Mouse (Mus musculus) bone marrow macrophage, adult 2 months (primary cell): ENCODE data around the gene Ube2j2.

ENCODE experiments used
- CTCF ChIP-seq: IDR thresholded peaks from 2 replicates; pipeline ENCODE4 v1.5.1; 2012; ENCODE audit warnings: low read depth, mild to moderate bottlenecking, low read length, moderate library complexity
- POLR2A ChIP-seq: IDR thresholded peaks from 2 replicates; pipeline ENCODE4 v1.6.1; 2012; ENCODE audit warnings: mild to moderate bottlenecking, low read depth, low read length, borderline replicate concordance

DNA sequence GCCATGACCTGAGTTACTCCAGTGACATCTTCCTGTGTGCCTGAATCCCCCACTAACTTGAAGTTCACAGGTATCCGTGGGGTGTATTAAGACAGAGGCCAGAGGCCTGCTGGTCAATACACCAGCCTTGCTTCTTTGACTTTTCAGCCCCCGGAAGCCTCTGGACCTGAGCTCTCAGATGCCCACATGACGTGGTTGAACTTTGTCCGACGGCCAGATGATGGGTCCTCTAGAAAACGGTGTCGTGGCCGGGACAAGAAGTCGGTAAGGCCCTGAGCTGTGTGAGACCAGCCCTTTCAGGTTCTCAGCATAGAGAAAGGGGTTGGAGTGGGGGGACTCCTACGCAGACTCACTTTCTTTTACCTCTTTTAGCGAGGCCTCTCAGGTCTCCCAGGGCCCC is 20.8 kb downstream of the Ube2j2 start:
- no peak for TF ChIP-seq CTCF
- no peak for TF ChIP-seq POLR2A
